Mouse (Mus musculus) embryonic stem cell, embryonic (primary cell): ENCODE results near the gene Dmd.

Source experiments
- CTCF ChIA-PET, 4 experiments: fragments of 300-600 bp in 2 of 4; fragments of 350-600 bp in 2 of 4; sonication (Branson Sonifier 250); formaldehyde crosslinking; loops; one replicate each; lab custom pipeline; 2022; ENCODE audit warnings: inconsistent platforms in 2 of 4; lab: Charles Lee
- POLR2A ChIA-PET, 4 experiments: fragments of 300-600 bp in 2 of 4; fragments of 350-600 bp in 2 of 4; sonication (Branson Sonifier 250); formaldehyde crosslinking; loops; one replicate each; lab custom pipeline; 2022; ENCODE audit warnings: antibody characterized with exemption in 4 of 4, inconsistent platforms in 1 of 4; lab: Charles Lee

Dmd gene

DNA sequence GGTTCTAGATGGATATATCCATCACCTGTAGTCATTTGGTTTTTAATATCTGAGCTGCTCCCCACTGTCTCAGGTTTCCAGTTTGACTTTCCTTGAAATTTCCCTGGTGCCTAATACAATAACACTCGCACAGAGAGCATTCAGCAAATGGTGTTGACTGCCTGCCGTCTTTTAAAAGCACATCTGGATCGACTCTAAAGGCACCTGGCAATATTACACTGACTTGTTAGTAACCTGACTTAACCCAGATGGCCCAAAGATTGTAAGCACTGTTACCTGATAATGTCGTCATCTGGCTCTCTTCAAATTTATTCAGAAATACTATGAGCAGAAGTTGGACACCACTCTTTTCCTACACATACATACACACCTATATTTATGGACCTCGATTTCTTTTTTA lies 2011.9 kb downstream of the Dmd start:
- CTCF ChIA-PET: no interaction called here
- POLR2A ChIA-PET: no interaction called here

DNA sequence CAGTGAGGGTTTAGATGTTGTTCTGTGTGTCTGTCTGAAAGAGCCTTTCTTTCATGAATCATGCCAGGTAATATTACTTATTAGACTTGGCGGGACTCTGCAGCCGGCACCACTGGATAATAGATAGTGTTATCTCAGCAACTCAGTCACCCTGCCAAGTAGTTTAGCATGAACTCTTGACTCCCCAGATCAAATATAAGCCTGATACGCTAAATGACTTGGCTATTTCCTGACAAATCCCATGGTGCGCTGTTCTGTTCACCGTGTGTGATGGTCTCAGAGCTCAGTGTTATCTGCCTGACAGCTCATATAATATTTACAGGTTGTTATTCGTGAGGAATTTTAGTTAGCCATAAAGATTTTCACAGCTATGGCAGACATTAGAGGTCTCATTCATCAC lies 2012.3 kb downstream of the Dmd start:
- POLR2A ChIA-PET: no interaction called here
- CTCF ChIA-PET: no interaction called here

DNA sequence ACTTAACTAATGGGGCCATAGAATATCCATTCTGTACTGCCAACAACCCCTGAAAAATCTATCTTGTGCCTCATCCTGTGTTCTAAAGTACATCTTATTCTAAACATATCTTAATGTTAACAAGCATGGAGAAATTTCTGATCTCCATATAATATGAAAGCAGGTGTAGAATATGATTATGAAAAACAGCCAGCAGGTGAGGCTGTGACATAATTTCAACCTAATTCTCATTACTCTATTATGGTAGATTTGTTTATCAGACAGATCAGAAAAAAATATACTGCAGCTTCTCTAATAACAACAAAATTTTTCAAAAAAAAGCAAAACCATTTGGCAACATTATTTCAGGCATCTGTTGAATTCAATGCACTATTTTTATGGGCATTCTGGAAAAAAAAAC lies 2059.6 kb downstream of the Dmd start:
- CTCF ChIA-PET: no interaction called here
- POLR2A ChIA-PET: no interaction called here

- ChIA-PET POLR2A (interaction anchor here in 2 of 4 experiments (1.0 to 1.1 kb wide), 3 partner anchors 35 to 91 kb away, joined by 4 to 5 read pairs (median 4); no protein-coding TSS in a partner anchor), CTCF (no interaction called here)
Measured at GRCm38 (mm10) chrX:85041466-85042058, 2092.9 kb downstream of the Dmd start.

- CTCF ChIA-PET: no interaction called here
- POLR2A ChIA-PET: interaction anchor here in 2 of 4 experiments (0.5 to 2.6 kb wide), 4 partner anchors 31 to 102 kb away, joined by 3 to 40 read pairs (median 20); no protein-coding TSS in a partner anchor
Measured at GRCm38 (mm10) chrX:85046631-85047030, 2098.0 kb downstream of the Dmd start.

- POLR2A ChIA-PET: interaction anchor here in 3 of 4 experiments (0.8 to 2.6 kb wide), 29 partner anchors 9 to 728 kb away, joined by 3 to 40 read pairs (median 5); partner anchors contain the start of gene Gk (in 2 of the 3)
- CTCF ChIA-PET: no interaction called here
Measured at GRCm38 (mm10) chrX:85048141-85049110, 2099.8 kb downstream of the Dmd start.

GRCm38 (mm10) chrX:85049593-85049992 lies 2100.9 kb downstream of the Dmd start:
- CTCF ChIA-PET: no interaction called here
- POLR2A ChIA-PET: interaction anchor here in 3 of 4 experiments (1.0 to 1.3 kb wide), 3 partner anchors 28 to 36 kb away, joined by 3 to 5 read pairs (median 3); no protein-coding TSS in a partner anchor

- ChIA-PET POLR2A (interaction anchor here in 2 of 4 experiments (0.6 to 4.6 kb wide), 7 partner anchors 8 to 25 kb away, joined by 3 to 38 read pairs (median 5); no protein-coding TSS in a partner anchor), CTCF (no interaction called here)
Measured at GRCm38 (mm10) chrX:85073602-85074001, 2124.9 kb downstream of the Dmd start.

- POLR2A ChIA-PET: interaction anchor here in 3 of 4 experiments (0.6 to 6.6 kb wide), 28 partner anchors 8 to 1115 kb away, joined by 3 to 99 read pairs (median 5); partner anchors contain the start of gene Nr0b1 (in 1 of the 3)
- CTCF ChIA-PET: interaction anchor here in 1 of 4 experiments (0.6 kb wide), 1 partner anchor 798 kb away, joined by 4 read pairs; no protein-coding TSS in a partner anchor
Measured at GRCm38 (mm10) chrX:85076845-85077244, 2128.2 kb downstream of the Dmd start.

GRCm38 (mm10) chrX:85077605-85078004 lies 2128.9 kb downstream of the Dmd start:
- CTCF ChIA-PET: no interaction called here
- POLR2A ChIA-PET: interaction anchor here in 3 of 4 experiments (0.6 to 6.6 kb wide), 29 partner anchors 9 to 1115 kb away, joined by 3 to 99 read pairs (median 5); partner anchors contain the start of gene Nr0b1 (in 1 of the 3)

DNA sequence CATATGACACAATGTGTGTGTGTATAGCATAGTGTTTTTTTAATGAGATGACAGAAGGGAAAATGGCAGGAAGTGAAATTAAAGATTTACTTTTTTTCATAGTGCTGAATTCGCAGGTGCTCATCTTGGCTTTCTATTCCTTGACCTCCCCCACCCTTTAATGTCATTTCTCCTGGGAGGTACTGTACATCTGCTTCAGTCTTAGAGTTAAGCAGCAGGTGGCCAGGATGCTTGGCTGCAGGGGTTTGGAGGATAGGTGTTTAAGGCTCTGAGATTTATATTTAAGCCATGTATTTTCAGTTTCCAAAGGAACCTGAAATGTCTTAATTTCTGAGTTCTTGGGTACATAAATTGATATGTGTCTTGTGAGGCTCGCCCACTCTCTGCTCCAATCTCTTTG lies 2130.5 kb downstream of the Dmd start:
- POLR2A ChIA-PET: interaction anchor here in 3 of 4 experiments (0.6 to 6.6 kb wide), 11 partner anchors 8 to 31 kb away, joined by 3 to 99 read pairs (median 8); no protein-coding TSS in a partner anchor
- CTCF ChIA-PET: no interaction called here

DNA sequence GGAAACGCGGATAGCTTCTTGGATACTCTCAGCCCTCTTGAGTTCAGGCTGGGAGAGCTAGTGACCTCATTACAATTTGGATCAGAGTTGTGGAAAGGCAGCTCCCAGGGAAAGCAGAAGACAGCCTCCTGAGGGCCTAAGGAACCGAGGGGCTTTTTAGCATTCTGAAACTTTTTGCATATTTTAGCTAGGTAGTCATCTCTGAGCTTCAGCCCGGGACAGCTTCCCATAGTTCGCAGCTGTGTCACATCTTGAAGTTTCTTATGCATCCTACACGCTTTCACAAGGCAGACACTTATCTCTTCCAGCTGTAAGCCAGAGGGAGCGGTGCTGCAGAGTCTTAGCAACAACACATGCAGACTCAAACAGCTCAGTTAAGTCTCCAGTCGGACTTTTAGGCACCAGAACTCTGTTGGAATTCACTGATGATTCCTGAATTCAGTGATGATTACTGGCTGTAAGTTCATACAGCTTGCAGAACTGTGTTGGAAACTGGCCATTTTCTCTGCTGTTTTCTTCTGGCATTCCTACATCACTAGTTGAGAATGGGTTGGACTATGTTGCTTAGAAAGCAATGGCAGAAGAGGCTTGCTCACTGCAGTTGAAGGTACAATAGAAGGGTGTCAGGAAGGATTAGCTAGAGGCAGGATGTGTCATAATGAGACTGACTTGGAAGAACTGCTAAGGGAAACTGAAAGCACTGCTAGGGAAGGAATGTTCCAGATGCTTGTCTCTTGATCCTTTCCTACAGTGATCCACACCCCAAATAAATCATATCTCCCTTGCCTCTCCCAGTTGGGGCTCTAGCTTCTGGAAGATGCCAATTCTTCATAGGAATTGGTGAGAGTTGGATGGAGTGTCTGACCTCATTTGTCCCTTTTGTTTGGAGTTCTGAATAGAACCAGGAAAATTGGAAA lies 2135.8 kb downstream of the Dmd start:
- CTCF ChIA-PET: no interaction called here
- POLR2A ChIA-PET: interaction anchor here in 3 of 4 experiments (0.5 to 2.5 kb wide), 14 partner anchors 11 to 502 kb away, joined by 3 to 12 read pairs (median 4); no protein-coding TSS in a partner anchor

DNA sequence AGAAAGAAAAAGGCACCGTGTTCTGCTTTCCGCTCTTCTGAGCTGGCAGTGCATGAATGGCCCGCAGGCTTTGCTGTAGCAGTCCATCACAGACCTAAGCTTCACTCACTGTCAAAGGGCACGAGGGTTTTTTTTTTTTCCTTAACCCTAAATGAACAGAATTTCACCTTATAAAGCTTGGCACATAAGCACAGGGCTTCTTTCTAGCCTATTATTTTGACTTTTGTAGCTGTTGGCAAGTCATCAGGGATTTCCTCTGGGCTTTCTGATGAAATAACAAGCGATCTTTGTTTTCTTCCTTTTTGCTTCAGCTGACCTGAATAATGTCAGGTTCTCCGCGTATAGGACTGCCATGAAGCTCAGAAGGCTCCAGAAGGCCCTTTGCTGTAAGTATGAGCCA lies 2140.8 kb downstream of the Dmd start:
- ChIA-PET CTCF (no interaction called here), POLR2A (interaction anchor here in 1 of 4 experiments (1.4 kb wide), 1 partner anchor 41 kb away, joined by 5 read pairs; no protein-coding TSS in a partner anchor)

DNA sequence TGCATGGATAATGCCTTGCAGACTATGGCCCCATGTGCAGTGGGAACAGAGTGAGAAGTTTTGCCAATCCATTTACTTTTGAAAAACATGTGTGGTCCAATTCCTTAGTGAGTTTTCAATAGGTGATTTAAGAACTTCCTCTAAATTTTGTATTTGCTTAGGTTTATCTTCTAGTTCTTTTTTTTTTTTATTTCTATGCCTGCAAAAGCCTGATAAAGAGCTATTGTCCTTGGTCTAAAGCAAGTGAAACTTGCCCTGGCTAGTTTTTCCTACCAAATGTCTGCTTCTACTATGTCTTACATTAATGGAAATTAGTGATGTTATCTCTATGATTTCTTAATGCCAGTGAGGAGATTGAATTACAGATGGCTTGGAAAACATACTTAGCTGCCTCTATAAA lies 2144.7 kb downstream of the Dmd start:
- ChIA-PET CTCF (no interaction called here), POLR2A (interaction anchor here in 1 of 4 experiments (1.1 to 1.5 kb wide), 3 partner anchors 9 to 17 kb away, joined by 3 to 5 read pairs (median 4); no protein-coding TSS in a partner anchor)

- CTCF ChIA-PET: no interaction called here
Measured at GRCm38 (mm10) chrX:85098691-85099090, 2150.0 kb downstream of the Dmd start.

GRCm38 (mm10) chrX:85112418-85112817 lies 2163.7 kb downstream of the Dmd start:
- CTCF ChIA-PET: no interaction called here
- POLR2A ChIA-PET: no interaction called here

More at GRCm38 (mm10) chrX:85098691-85099090, 2150.0 kb downstream of the Dmd start:
- POLR2A ChIA-PET: no interaction called here

DNA sequence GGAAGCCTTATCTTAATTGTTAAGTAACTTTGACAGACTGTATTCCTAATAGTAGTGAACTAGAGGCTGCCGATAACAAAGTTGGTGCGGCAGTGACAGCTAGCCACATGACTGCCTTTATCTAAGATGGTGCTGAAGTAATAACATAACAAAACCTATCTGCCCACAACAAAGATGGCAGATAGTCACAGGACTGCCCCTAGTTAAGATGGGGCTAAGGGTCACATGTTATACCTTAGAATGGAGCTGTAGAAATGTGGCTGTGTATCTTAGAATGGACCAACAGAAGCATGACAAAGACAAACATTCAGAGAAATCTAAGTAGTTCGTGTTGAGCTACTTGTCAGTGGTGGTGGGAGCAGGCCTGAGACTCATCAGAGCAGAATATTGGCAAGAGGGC lies 2184.0 kb downstream of the Dmd start:
- ChIA-PET CTCF (interaction anchor here in 1 of 4 experiments (0.5 kb wide), 1 partner anchor 513 kb away, joined by 3 read pairs; no protein-coding TSS in a partner anchor), POLR2A (interaction anchor here in 3 of 4 experiments (0.6 to 1.4 kb wide), 9 partner anchors 55 to 687 kb away, joined by 3 to 6 read pairs (median 4); no protein-coding TSS in a partner anchor)

DNA sequence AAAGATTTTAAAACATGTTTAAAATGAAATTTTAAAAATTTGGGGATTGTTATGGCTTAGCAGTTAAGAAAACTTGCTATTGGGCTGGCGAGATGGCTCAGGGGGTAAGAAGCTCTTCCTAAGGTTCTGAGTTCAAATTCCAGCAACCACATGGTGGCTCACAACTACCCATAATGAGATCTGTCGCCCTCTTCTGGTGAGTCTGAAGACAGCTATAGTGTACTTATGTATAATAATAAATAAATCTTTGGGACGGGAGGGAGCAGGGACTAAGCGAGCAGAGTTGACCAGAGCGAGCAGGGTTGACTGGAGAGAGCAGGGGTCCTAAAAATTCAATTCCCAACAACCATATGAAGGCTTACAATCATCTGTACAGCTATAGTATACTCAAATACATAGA lies 2188.6 kb downstream of the Dmd start:
- ChIA-PET CTCF (no interaction called here), POLR2A (interaction anchor here in 1 of 4 experiments (2.7 kb wide), 1 partner anchor 89 kb away, joined by 9 read pairs; no protein-coding TSS in a partner anchor)
